Mouse (Mus musculus): ENCODE data around the gene Ogn. TPM values are rescaled to one million over a fixed set of nuclear protein-coding genes. Genes with fewer than 3 reads are reported as not detected.

Gene Ogn
- polyA plus RNA-seq, 1 experiment = 9.1 TPM

DNA sequence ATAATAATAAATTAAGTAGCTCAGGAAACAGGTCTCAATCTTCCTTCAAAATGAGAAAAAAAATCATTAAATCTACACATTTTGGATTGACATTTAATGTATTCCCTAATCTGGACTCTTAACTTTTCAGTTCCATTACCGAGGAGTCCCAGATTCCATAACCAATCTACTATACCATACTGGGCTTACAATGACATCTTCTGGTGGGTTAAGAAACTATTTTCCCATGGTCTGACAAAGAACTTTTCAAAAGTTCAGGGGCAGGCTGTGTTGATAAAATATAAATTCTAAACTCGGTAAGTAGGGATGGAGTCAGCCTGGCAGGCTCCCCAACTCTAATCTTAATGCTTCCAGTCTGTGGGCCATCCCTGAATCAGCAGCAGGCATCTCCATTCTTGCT lies 43.3 kb downstream of the Ogn start:
- TF ChIP-seq POLR2A (IDR thresholded peaks at IDR 0.05; ENCODE audit: borderline replicate concordance, extremely low read depth, insufficient read depth, insufficient read length, poor library complexity, severe bottlenecking) (no peak), CTCF (IDR thresholded peaks at IDR 0.05; ENCODE audit: borderline replicate concordance, extremely low read depth, insufficient read depth, insufficient read length) (no peak)
- no peak for DNase-seq (ENCODE audit: low read depth)

DNA sequence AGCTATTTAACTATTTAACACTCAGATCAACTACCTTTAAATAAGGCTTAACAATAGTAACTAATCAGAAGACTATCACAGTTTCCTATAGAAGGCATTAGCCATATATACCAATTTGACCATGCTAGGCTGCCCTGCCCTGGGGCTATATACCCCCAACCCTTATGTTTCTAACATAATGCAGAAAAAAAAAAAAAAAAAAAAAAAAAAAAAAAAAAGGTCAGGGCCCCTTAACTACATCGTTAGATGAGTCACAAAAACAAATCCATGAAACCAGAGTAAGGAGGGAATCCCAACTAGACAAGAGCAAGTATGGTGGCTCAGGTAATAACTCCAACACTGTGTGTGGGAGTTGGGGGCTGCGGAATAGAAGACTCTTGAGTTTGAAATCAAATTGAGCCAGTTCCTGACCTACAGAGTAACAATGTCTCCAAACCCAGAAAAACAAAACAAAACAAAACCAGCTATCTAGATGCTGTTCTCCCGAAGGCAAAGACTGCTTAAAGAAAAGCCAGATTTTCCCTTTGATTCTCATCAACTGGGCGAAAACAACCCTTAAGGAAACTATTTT lies 44.0 kb downstream of the Ogn start:
- TF ChIP-seq POLR2A (IDR thresholded peaks at IDR 0.05; ENCODE audit: borderline replicate concordance, extremely low read depth, insufficient read depth, insufficient read length, poor library complexity, severe bottlenecking) (no peak), CTCF (IDR thresholded peaks at IDR 0.05; ENCODE audit: borderline replicate concordance, extremely low read depth, insufficient read depth, insufficient read length) (no peak)
- peak; percentile 1 for DNase-seq (ENCODE audit: low read depth)

DNA sequence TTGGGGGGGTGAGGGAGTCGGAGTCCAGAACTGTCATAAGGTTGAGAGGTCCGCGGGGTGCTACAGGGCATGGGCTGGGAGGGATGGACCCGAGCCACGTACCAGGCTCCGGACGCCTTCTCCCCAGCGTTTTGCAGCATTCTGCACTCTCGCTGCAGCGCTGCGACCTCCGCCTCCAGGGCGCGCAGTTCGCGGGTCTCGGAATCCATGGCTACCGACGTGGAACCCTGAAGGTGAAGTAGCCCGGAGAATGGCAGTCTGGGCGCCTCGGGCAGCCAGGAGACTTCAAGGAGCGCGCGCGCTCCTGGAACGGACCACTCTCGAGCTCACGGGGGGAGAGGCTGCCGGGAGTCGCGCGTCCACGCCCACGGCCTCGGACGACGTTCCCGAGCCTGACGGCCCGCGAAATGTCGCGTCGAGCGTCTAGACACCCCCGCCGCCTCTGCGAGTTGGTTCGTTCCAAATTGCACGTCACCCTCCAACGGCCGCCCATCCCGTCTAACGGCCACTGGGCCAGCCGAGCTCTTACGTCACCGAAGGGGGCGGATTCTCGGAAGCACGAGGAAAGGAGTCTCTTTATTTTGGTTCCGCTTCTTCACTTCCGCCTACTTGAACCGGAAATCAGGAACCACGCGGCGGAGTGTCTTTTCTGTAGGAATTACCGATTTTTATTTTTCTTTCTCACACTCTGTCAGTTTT lies 44.8 kb downstream of the Ogn start, which contains the start of the genes Cenpp and Nol8:
TSS of gene Cenpp (minus strand) at position 305 of the 699 bp plus-strand sequence.
TSS of gene Nol8 (plus strand) at position 598 of the 699 bp plus-strand sequence.
- TF ChIP-seq CTCF (IDR thresholded peaks at IDR 0.05; ENCODE audit: borderline replicate concordance, extremely low read depth, insufficient read depth, insufficient read length) (no peak), POLR2A (IDR thresholded peaks at IDR 0.05; ENCODE audit: borderline replicate concordance, extremely low read depth, insufficient read depth, insufficient read length, poor library complexity, severe bottlenecking) (no peak)
- DNase-seq (ENCODE audit: low read depth) = peak; percentile 100

DNA sequence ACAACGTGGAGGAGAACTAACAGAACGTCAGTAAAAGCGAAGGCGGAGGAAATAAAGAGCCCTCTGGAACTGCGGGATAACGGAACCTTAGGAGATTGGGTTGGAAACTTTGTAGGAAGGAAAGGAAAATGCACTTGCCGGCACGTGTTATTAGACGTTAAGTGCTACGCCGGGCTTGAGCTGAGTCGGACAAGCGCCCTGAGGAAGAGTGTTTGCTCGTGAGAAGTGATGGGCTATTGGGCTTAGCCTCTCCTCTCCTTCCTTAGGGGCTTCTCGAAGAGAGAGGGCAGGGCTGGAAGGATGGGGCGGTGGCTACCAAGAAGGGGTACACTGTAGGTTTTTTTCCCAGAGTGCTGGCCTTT lies 45.3 kb downstream of the Ogn start:
- no peak for DNase-seq (ENCODE audit: low read depth)
- no peak for TF ChIP-seq CTCF (IDR thresholded peaks at IDR 0.05; ENCODE audit: borderline replicate concordance, extremely low read depth, insufficient read depth, insufficient read length)
- no peak for TF ChIP-seq POLR2A (IDR thresholded peaks at IDR 0.05; ENCODE audit: borderline replicate concordance, extremely low read depth, insufficient read depth, insufficient read length, poor library complexity, severe bottlenecking)

Other genes with a start within 250 kb of the Ogn start
- gene Ippk, start 186.8 kb upstream of the Ogn start, polyA plus RNA-seq (2012; rRNA removed) = 8.7 and 9.9 TPM in 2 replicates
- gene Tes3-ps, start 114.7 kb upstream of the Ogn start, polyA plus RNA-seq (2012; rRNA removed) = 0.23 and 0.48 TPM in 2 replicates
- 2.3 and 2.8 TPM in 2 replicates for gene Ecm2, start 103.2 kb upstream of the Ogn start, polyA plus RNA-seq (2012; rRNA removed)
- gene Aspn, start 63.6 kb upstream of the Ogn start, polyA plus RNA-seq (2012; rRNA removed) = 2.5 and 4.8 TPM in 2 replicates
- gene Omd, start 25.6 kb upstream of the Ogn start, polyA plus RNA-seq (2012; rRNA removed) = 0.08 and 0.59 TPM in 2 replicates
- 3.0 and 6.2 TPM in 2 replicates for gene Cenpp, start 44.7 kb downstream of the Ogn start, polyA plus RNA-seq (2012; rRNA removed)
- 10.6 and 11.6 TPM in 2 replicates for gene Nol8, start 45.0 kb downstream of the Ogn start, polyA plus RNA-seq (2012; rRNA removed)
- 41.9 and 48.7 TPM in 2 replicates for gene Iars, start 74.1 kb downstream of the Ogn start, polyA plus RNA-seq (2012; rRNA removed)
- gene Gm30302, start 191.0 kb downstream of the Ogn start, polyA plus RNA-seq (2012; rRNA removed) = not detected in 2 replicates